Mouse (Mus musculus): ENCODE results near the gene Gramd1b. TPM values are rescaled to one million over a fixed set of nuclear protein-coding genes. Genes with fewer than 3 reads are reported as not detected.

Gramd1b gene
- polyA plus RNA-seq, 1 experiment from 2014 or later = 6.5 TPM

DNA sequence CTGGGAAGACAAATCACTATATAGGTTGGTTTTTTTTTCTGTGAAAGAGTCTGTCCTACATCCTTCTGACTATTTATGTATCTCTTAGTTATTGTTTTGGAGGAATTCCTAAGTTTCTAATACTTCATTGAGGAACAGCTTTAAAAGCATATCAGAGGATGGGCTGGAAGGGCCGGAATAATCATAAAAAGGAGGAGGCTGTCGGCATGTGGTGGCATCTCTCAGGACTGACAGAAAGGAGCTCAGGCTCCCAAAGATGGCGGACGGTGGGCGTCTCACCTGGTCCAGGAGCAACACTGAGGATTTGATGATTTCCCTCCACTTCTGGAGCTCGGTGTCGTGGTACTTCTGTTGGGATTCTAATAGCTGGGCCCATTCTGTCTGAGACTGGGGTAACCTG lies 231.9 kb downstream of the Gramd1b start:
- H3K27me3 ChIP-seq (ENCODE audit: control insufficient read depth, insufficient read depth, low read length) = no peaks in the 10 kb centered on the region
- H3K36me3 ChIP-seq (ENCODE audit: control insufficient read depth, insufficient read depth, low read length) = peaks cover 73% of the 10 kb centered on the region
- H3K9me3 ChIP-seq (ENCODE audit: control insufficient read depth, low read length) = no peaks in the 10 kb centered on the region
- no peak for ATAC-seq (ENCODE audit: insufficient number of reproducible peaks, insufficient read depth, low FRiP score, low read depth)
- no peak overlapping the region for H3K4me3 ChIP-seq (ENCODE audit: control insufficient read depth in 1 of 2, insufficient read depth in 1 of 2, low read depth in 1 of 2, low read length in 2 of 2)
- no peaks in the 10 kb centered on the region for H3K4me1 ChIP-seq (ENCODE audit: control insufficient read depth in 2 of 2, insufficient read depth in 2 of 2, low read length in 2 of 2)
- no peak overlapping the region for H3K4me2 ChIP-seq (ENCODE audit: low read length)
- WGBS = 95% methylated on average over 7 of the region's 7 CpGs
- no peak overlapping the region for H3K27ac ChIP-seq (replicated peaks in 1 of 2; ENCODE audit: control insufficient read depth in 1 of 2, insufficient read depth in 1 of 2, low read depth in 2 of 2, low read length in 2 of 2)
- H3K9ac ChIP-seq (ENCODE audit: low read length) = no peak overlapping the region

DNA sequence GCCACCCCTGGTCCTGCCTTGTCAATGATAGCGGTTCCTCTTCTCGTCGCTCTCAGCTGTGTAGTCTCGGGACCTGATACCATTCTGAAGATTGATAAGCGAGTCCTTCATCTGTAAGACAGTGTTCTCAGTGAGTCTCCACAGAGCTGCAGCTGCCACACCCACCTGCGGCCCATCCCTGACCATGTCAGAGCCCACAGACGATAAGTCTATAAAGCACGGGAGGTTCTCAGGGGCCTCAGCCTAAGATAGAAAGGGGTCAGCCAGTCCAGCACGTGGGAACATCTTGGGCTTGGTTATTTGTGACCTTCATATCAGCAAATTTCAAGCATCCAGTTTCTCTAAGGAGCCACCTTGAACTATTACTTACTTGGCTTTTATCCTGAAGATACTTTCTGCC lies 233.2 kb downstream of the Gramd1b start:
- no peak overlapping the region for H3K27ac ChIP-seq (replicated peaks in 1 of 2; ENCODE audit: control insufficient read depth in 1 of 2, insufficient read depth in 1 of 2, low read depth in 2 of 2, low read length in 2 of 2)
- ATAC-seq (ENCODE audit: insufficient number of reproducible peaks, insufficient read depth, low FRiP score, low read depth) = no peak
- 80% methylated on average over 9 of the region's 9 CpGs for WGBS
- H3K4me2 ChIP-seq (ENCODE audit: low read length) = no peak overlapping the region
- peaks cover 72% of the 10 kb centered on the region for H3K36me3 ChIP-seq (ENCODE audit: control insufficient read depth, insufficient read depth, low read length)
- no peak overlapping the region for H3K4me3 ChIP-seq (ENCODE audit: control insufficient read depth in 1 of 2, insufficient read depth in 1 of 2, low read depth in 1 of 2, low read length in 2 of 2)
- H3K9ac ChIP-seq (ENCODE audit: low read length) = no peak overlapping the region
- no peaks in the 10 kb centered on the region for H3K27me3 ChIP-seq (ENCODE audit: control insufficient read depth, insufficient read depth, low read length)
- no peaks in the 10 kb centered on the region for H3K9me3 ChIP-seq (ENCODE audit: control insufficient read depth, low read length)
- no peaks in the 10 kb centered on the region for H3K4me1 ChIP-seq (ENCODE audit: control insufficient read depth in 2 of 2, insufficient read depth in 2 of 2, low read length in 2 of 2)

DNA sequence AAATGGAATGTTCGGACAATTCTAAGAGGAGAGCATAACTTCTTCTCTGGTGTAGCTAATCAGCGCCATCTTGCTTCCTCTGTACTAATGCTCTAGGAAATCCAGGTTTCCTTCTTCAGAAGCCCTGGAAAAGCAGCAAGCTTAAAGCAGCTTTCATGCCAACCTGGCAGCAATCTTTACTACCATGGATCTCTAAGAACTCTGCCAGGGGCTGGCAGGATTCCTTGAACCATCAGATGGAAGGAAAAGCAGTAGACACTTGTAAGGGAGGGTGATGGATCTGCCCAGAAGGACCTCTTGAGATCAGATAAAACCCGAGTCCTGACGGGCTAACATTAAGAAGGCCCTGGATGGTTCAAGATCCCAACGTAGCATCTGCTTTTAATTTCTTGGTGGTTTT lies 234.9 kb downstream of the Gramd1b start:
- Histone ChIP-seq H3K27ac (replicated peaks in 1 of 2; ENCODE audit: control insufficient read depth in 1 of 2, insufficient read depth in 1 of 2, low read depth in 2 of 2, low read length in 2 of 2) (no peak overlapping the region), H3K9ac (ENCODE audit: low read length) (no peak overlapping the region), H3K4me3 (ENCODE audit: control insufficient read depth in 1 of 2, insufficient read depth in 1 of 2, low read depth in 1 of 2, low read length in 2 of 2) (no peak overlapping the region), H3K4me1 (ENCODE audit: control insufficient read depth in 2 of 2, insufficient read depth in 2 of 2, low read length in 2 of 2) (no peaks in the 10 kb centered on the region), H3K27me3 (ENCODE audit: control insufficient read depth, insufficient read depth, low read length) (no peaks in the 10 kb centered on the region), H3K36me3 (ENCODE audit: control insufficient read depth, insufficient read depth, low read length) (peaks cover 58% of the 10 kb centered on the region), H3K9me3 (ENCODE audit: control insufficient read depth, low read length) (no peaks in the 10 kb centered on the region), H3K4me2 (ENCODE audit: low read length) (no peak overlapping the region)
- no peak for ATAC-seq (ENCODE audit: insufficient number of reproducible peaks, insufficient read depth, low FRiP score, low read depth)
- 89% methylated on average over 5 of the region's 5 CpGs for WGBS

DNA sequence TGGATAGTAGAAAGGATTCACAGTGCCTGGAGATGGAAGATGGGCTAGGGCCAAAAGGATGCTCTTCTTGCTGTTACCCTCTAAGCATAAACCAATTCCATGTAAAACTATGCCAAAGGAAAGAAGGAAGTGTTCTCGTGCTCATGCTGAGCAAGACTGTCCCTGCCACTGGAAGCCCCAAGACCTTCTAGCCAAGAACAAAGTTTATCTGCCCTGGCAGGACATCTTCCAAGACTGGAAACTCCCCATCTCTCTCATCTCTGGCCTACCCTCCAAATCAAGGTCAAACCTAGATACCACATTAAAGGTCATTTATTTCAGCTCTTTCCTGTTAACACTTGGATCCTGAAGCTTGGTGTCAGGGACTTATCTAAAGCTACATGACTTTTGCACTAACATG lies 236.3 kb downstream of the Gramd1b start:
- Histone ChIP-seq H3K4me3 (ENCODE audit: control insufficient read depth in 1 of 2, insufficient read depth in 1 of 2, low read depth in 1 of 2, low read length in 2 of 2) (no peak overlapping the region), H3K9me3 (ENCODE audit: control insufficient read depth, low read length) (no peaks in the 10 kb centered on the region), H3K27ac (replicated peaks in 1 of 2; ENCODE audit: control insufficient read depth in 1 of 2, insufficient read depth in 1 of 2, low read depth in 2 of 2, low read length in 2 of 2) (no peak overlapping the region), H3K4me2 (ENCODE audit: low read length) (no peak overlapping the region), H3K36me3 (ENCODE audit: control insufficient read depth, insufficient read depth, low read length) (peaks cover 49% of the 10 kb centered on the region), H3K4me1 (ENCODE audit: control insufficient read depth in 2 of 2, insufficient read depth in 2 of 2, low read length in 2 of 2) (no peaks in the 10 kb centered on the region), H3K9ac (ENCODE audit: low read length) (no peak overlapping the region), H3K27me3 (ENCODE audit: control insufficient read depth, insufficient read depth, low read length) (no peaks in the 10 kb centered on the region)
- 75% methylated on average over 1 of the region's 1 CpGs for WGBS
- no peak for ATAC-seq (ENCODE audit: insufficient number of reproducible peaks, insufficient read depth, low FRiP score, low read depth)

DNA sequence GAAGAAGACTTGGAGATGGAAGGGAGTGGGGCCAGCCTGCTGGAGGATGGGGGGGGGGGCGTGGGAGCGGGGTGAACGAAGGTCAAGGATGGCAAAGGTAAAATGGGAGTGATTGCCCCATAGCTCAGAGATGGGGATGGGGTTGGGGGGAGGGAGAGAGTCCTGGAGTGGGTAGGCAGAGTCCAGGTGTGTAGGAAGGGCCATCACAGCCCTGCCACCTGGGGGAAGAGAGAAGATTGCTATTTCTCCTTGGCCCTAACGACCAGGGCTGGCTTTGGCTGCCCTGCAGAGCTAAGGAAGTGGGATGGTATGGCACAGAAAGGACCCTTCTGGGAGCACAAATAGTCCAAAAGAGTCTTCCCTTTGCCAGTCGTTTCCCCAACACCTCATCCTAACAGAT lies 237.0 kb downstream of the Gramd1b start:
- no peaks in the 10 kb centered on the region for H3K27me3 ChIP-seq (ENCODE audit: control insufficient read depth, insufficient read depth, low read length)
- H3K36me3 ChIP-seq (ENCODE audit: control insufficient read depth, insufficient read depth, low read length) = peaks cover 43% of the 10 kb centered on the region
- ATAC-seq (ENCODE audit: insufficient number of reproducible peaks, insufficient read depth, low FRiP score, low read depth) = 0 out of 2 replicates have a peak, but pooled peaks have one; percentile 13
- WGBS = 87% methylated on average over 5 of the region's 5 CpGs
- no peaks in the 10 kb centered on the region for H3K9me3 ChIP-seq (ENCODE audit: control insufficient read depth, low read length)
- H3K4me1 ChIP-seq (ENCODE audit: control insufficient read depth in 2 of 2, insufficient read depth in 2 of 2, low read length in 2 of 2) = no peaks in the 10 kb centered on the region
- no peak overlapping the region for H3K9ac ChIP-seq (ENCODE audit: low read length)
- no peak overlapping the region for H3K4me2 ChIP-seq (ENCODE audit: low read length)
- no peak overlapping the region for H3K27ac ChIP-seq (replicated peaks in 1 of 2; ENCODE audit: control insufficient read depth in 1 of 2, insufficient read depth in 1 of 2, low read depth in 2 of 2, low read length in 2 of 2)
- H3K4me3 ChIP-seq (ENCODE audit: control insufficient read depth in 1 of 2, insufficient read depth in 1 of 2, low read depth in 1 of 2, low read length in 2 of 2) = no peak overlapping the region

DNA sequence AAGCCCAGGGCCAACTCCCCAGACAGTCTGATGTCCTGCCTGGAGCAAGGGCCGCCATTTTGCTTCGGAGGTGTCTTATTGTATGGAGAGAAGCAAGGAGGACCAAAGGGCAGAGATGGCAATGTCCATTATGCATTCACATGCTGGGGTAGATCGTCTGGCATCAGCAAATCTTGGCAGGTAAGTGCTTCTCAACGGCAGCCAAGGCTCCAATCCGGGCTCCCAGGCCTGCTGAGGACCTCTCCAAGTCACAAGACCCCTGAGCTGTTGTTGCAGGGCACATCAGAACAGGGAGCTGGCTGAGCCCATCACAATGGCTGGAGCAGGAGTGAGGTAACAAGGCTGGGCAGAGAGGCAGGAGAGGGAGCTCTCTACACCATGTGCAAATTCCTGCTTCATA lies 237.4 kb downstream of the Gramd1b start:
- peaks cover 38% of the 10 kb centered on the region for H3K36me3 ChIP-seq (ENCODE audit: control insufficient read depth, insufficient read depth, low read length)
- H3K27ac ChIP-seq (replicated peaks in 1 of 2; ENCODE audit: control insufficient read depth in 1 of 2, insufficient read depth in 1 of 2, low read depth in 2 of 2, low read length in 2 of 2) = no peak overlapping the region
- H3K4me1 ChIP-seq (ENCODE audit: control insufficient read depth in 2 of 2, insufficient read depth in 2 of 2, low read length in 2 of 2) = no peaks in the 10 kb centered on the region
- H3K9me3 ChIP-seq (ENCODE audit: control insufficient read depth, low read length) = no peaks in the 10 kb centered on the region
- no peak overlapping the region for H3K4me3 ChIP-seq (ENCODE audit: control insufficient read depth in 1 of 2, insufficient read depth in 1 of 2, low read depth in 1 of 2, low read length in 2 of 2)
- no peaks in the 10 kb centered on the region for H3K27me3 ChIP-seq (ENCODE audit: control insufficient read depth, insufficient read depth, low read length)
- no peak for ATAC-seq (ENCODE audit: insufficient number of reproducible peaks, insufficient read depth, low FRiP score, low read depth)
- no peak overlapping the region for H3K4me2 ChIP-seq (ENCODE audit: low read length)
- H3K9ac ChIP-seq (ENCODE audit: low read length) = no peak overlapping the region
- 84% methylated on average over 5 of the region's 5 CpGs for WGBS

DNA sequence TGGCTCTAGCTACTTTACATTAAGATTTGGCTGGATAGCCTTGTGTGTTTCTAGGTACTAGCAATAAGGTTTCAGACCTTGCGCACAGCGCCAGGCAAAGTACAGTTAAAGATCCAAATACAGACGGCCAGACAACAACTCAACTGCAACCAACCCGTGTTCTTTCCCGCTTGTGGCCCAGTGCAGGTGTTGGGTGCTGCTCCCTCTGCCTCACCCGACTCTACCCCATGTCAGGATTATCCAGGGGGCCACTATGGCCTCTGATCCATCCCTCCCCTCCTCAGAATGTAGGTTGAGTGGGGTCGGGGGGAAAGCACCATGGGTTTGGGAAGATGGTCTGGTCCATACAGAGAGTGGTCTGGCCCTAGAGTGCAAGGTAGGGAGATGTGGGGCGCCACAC lies 237.9 kb downstream of the Gramd1b start:
- 89% methylated on average over 8 of the region's 8 CpGs for WGBS
- no peaks in the 10 kb centered on the region for H3K9me3 ChIP-seq (ENCODE audit: control insufficient read depth, low read length)
- no peak overlapping the region for H3K4me2 ChIP-seq (ENCODE audit: low read length)
- H3K9ac ChIP-seq (ENCODE audit: low read length) = no peak overlapping the region
- H3K4me3 ChIP-seq (ENCODE audit: control insufficient read depth in 1 of 2, insufficient read depth in 1 of 2, low read depth in 1 of 2, low read length in 2 of 2) = no peak overlapping the region
- ATAC-seq (ENCODE audit: insufficient number of reproducible peaks, insufficient read depth, low FRiP score, low read depth) = no peak
- no peaks in the 10 kb centered on the region for H3K27me3 ChIP-seq (ENCODE audit: control insufficient read depth, insufficient read depth, low read length)
- no peak overlapping the region for H3K27ac ChIP-seq (replicated peaks in 1 of 2; ENCODE audit: control insufficient read depth in 1 of 2, insufficient read depth in 1 of 2, low read depth in 2 of 2, low read length in 2 of 2)
- H3K36me3 ChIP-seq (ENCODE audit: control insufficient read depth, insufficient read depth, low read length) = peaks cover 33% of the 10 kb centered on the region
- H3K4me1 ChIP-seq (ENCODE audit: control insufficient read depth in 2 of 2, insufficient read depth in 2 of 2, low read length in 2 of 2) = no peaks in the 10 kb centered on the region

DNA sequence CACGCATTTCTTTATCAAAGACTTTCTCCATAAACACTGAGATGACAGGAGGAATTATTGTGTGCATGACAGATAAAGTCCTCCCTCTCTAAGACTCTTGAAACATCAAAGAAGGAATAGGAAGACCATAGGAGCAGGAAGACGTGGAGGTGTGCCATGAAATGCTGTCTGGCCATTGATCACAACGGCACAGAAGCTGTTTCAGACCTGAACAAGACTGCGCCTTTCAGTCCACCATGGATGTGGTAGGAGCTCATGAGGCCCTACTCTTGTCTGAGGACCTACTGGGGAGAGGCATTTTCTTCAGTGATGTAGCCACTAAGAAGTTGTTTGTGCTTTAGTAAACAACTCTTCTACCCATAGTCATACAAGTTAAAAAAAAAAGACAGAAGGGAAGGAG lies 238.7 kb downstream of the Gramd1b start:
- no peak for ATAC-seq (ENCODE audit: insufficient number of reproducible peaks, insufficient read depth, low FRiP score, low read depth)
- Histone ChIP-seq H3K9me3 (ENCODE audit: control insufficient read depth, low read length) (no peaks in the 10 kb centered on the region), H3K4me2 (ENCODE audit: low read length) (no peak overlapping the region), H3K9ac (ENCODE audit: low read length) (no peak overlapping the region), H3K27ac (replicated peaks in 1 of 2; ENCODE audit: control insufficient read depth in 1 of 2, insufficient read depth in 1 of 2, low read depth in 2 of 2, low read length in 2 of 2) (no peak overlapping the region), H3K27me3 (ENCODE audit: control insufficient read depth, insufficient read depth, low read length) (no peaks in the 10 kb centered on the region), H3K36me3 (ENCODE audit: control insufficient read depth, insufficient read depth, low read length) (peaks cover 28% of the 10 kb centered on the region), H3K4me3 (ENCODE audit: control insufficient read depth in 1 of 2, insufficient read depth in 1 of 2, low read depth in 1 of 2, low read length in 2 of 2) (no peak overlapping the region), H3K4me1 (ENCODE audit: control insufficient read depth in 2 of 2, insufficient read depth in 2 of 2, low read length in 2 of 2) (no peaks in the 10 kb centered on the region)
- WGBS = 84% methylated on average over 4 of the region's 4 CpGs

Data from heart, embryonic 14.5 days (tissue).